Mouse (Mus musculus) midbrain, embryonic 11.5 days (tissue): ENCODE data around the gene Gm12166. TPM values are rescaled to one million over a fixed set of nuclear protein-coding genes. Genes with fewer than 3 reads are reported as not detected.
A peak's percentile ranks its signal among the peaks of the same experiment; 100 is the strongest.

Source experiments
- ATAC-seq: fragments of 200-750 bp; cut with Nextera tagmentation; 2 replicates; pipeline ENCODE4 v1.8.0; 2017; ENCODE audit warnings: moderate TSS enrichment, moderate library complexity; ENCODE audit not compliant: low FRiP score
- DNase-seq: peaks from one replicate; pipeline ENCODE4 v3.0.0; 2015; ENCODE audit warnings: low spot score; ENCODE audit errors: missing footprints
- H3K27ac ChIP-seq: fragments of 300-500 bp; sonication (generic); 2 replicates; pipeline ENCODE4 v1.5.1; 2014; ENCODE audit warnings: low read depth, low read length
- H3K27me3 ChIP-seq: fragments of 300-500 bp; sonication (generic); 2 replicates; pipeline ENCODE4 v1.6.1; 2014; ENCODE audit warnings: mild to moderate bottlenecking, low read length, moderate library complexity, mixed read lengths; ENCODE audit not compliant: control insufficient read depth, insufficient read depth
- H3K36me3 ChIP-seq: fragments of 300-500 bp; sonication (generic); 2 replicates; pipeline ENCODE4 v1.6.1; 2014; ENCODE audit warnings: mild to moderate bottlenecking, low read length, moderate library complexity, mixed read lengths; ENCODE audit not compliant: control insufficient read depth, insufficient read depth
- H3K4me1 ChIP-seq: fragments of 300-500 bp; sonication (generic); 2 replicates; pipeline ENCODE4 v1.6.1; 2014; ENCODE audit warnings: low read length; ENCODE audit not compliant: control insufficient read depth, insufficient read depth
- H3K4me2 ChIP-seq: fragments of 300-500 bp; sonication (generic); 2 replicates; pipeline ENCODE4 v1.6.1; 2014; ENCODE audit warnings: mild to moderate bottlenecking, moderate library complexity
- H3K4me3 ChIP-seq: fragments of 300-500 bp; sonication (generic); 2 replicates; pipeline ENCODE4 v1.5.1; 2014; ENCODE audit warnings: low read depth, low read length
- H3K9ac ChIP-seq: fragments of 300-500 bp; sonication (generic); 2 replicates; pipeline ENCODE4 v1.6.1; 2014; ENCODE audit warnings: low read length
- H3K9me3 ChIP-seq: fragments of 300-500 bp; sonication (generic); 2 replicates; pipeline ENCODE4 v1.6.1; 2016; ENCODE audit warnings: low read length; ENCODE audit not compliant: control insufficient read depth
- WGBS: fragments of 180-500 bp; shearing (Covaris S2); extraction: QIAGEN DNeasy Blood & Tissue Kit; methylation state at CpG from one replicate; pipeline ENCODE4 v1.1.7; 2014; 5-methylcytosine and 5-hydroxymethylcytosine counted together
- microRNA-seq: library from miRNA; unstranded; fragments of <30 nt; microRNA quantifications from one replicate; pipeline ENCODE4, GENCODE M21; 2017
- polyA plus RNA-seq: library from polyadenylated mRNA; unstranded; fragments of >200 nt; fragmentation: Nextera tagmentation; extraction: Ambion mirVana; gene quantifications from 2 replicates; pipeline ENCODE4 v1.2.1, GENCODE M21; 2014

The Gm12166 gene
- polyA plus RNA-seq, 1 experiment from 2014 or later: 2.5 TPM

- ATAC-seq: no peak
- no peaks in the 10 kb centered on the region for H3K9me3 ChIP-seq
- no peaks in the 10 kb centered on the region for H3K36me3 ChIP-seq
- H3K27ac ChIP-seq: no peak overlapping the region
- no peaks in the 10 kb centered on the region for H3K27me3 ChIP-seq
- H3K4me3 ChIP-seq: no peak overlapping the region
- peak; percentile 47 for DNase-seq
- no peak overlapping the region for H3K4me2 ChIP-seq
- no peak overlapping the region for H3K9ac ChIP-seq
- 83% methylated on average over 2 of the region's 2 CpGs for WGBS
- H3K4me1 ChIP-seq: no peaks in the 10 kb centered on the region
These were observed 22.6 kb downstream of the Gm12166 start for GRCm38 (mm10) chr11:46029485-46029884.

- no peaks in the 10 kb centered on the region for H3K9me3 ChIP-seq
- ATAC-seq (no peak), DNase-seq (peak; percentile 76)
- H3K9ac ChIP-seq: no peak overlapping the region
- no peak overlapping the region for H3K4me3 ChIP-seq
- no peaks in the 10 kb centered on the region for H3K27me3 ChIP-seq
- H3K27ac ChIP-seq: no peak overlapping the region
- WGBS: 84% methylated on average over 6 of the region's 6 CpGs
- no peak overlapping the region for H3K4me2 ChIP-seq
- no peaks in the 10 kb centered on the region for H3K36me3 ChIP-seq
- no peaks in the 10 kb centered on the region for H3K4me1 ChIP-seq
These were observed 23.9 kb downstream of the Gm12166 start for GRCm38 (mm10) chr11:46027952-46028814.

- H3K27me3 ChIP-seq: no peaks in the 10 kb centered on the region
- DNase-seq: no peak
- H3K36me3 ChIP-seq: no peaks in the 10 kb centered on the region
- H3K4me2 ChIP-seq: no peak overlapping the region
- 62% methylated on average over 7 of the region's 7 CpGs for WGBS
- H3K27ac ChIP-seq: no peak overlapping the region
- ATAC-seq: 0 out of 2 replicates have a peak, but pooled peaks have one; percentile 30
- H3K9me3 ChIP-seq: no peaks in the 10 kb centered on the region
- H3K4me3 ChIP-seq: no peak overlapping the region
- H3K4me1 ChIP-seq: no peaks in the 10 kb centered on the region
- no peak overlapping the region for H3K9ac ChIP-seq
These were observed 26.1 kb downstream of the Gm12166 start for GRCm38 (mm10) chr11:46025962-46026392.

GRCm38 (mm10) chr11:46022983-46023382 is 29.1 kb downstream of the Gm12166 start:
- Histone ChIP-seq H3K4me1 (no peaks in the 10 kb centered on the region), H3K4me3 (no peak overlapping the region), H3K4me2 (no peak overlapping the region), H3K9me3 (no peaks in the 10 kb centered on the region), H3K9ac (no peak overlapping the region), H3K36me3 (no peaks in the 10 kb centered on the region), H3K27ac (no peak overlapping the region), H3K27me3 (no peaks in the 10 kb centered on the region)
- WGBS: 85% methylated on average over 6 of the region's 6 CpGs
- no peak for ATAC-seq
- DNase-seq: no peak

- Histone ChIP-seq H3K9me3 (no peaks in the 10 kb centered on the region), H3K4me2 (no peak overlapping the region), H3K4me3 (no peak overlapping the region), H3K27me3 (no peaks in the 10 kb centered on the region), H3K36me3 (no peaks in the 10 kb centered on the region), H3K9ac (no peak overlapping the region), H3K27ac (no peak overlapping the region), H3K4me1 (no peaks in the 10 kb centered on the region)
- DNase-seq (no peak), ATAC-seq (no peak)
These were observed 30.3 kb downstream of the Gm12166 start for GRCm38 (mm10) chr11:46021850-46022249.

GRCm38 (mm10) chr11:46020246-46020645 is 31.9 kb downstream of the Gm12166 start:
- DNase-seq (no peak), ATAC-seq (no peak)
- WGBS: 74% methylated on average over 1 of the region's 1 CpGs
- no peak overlapping the region for H3K9ac ChIP-seq
- H3K4me3 ChIP-seq: no peak overlapping the region
- no peak overlapping the region for H3K27ac ChIP-seq
- no peaks in the 10 kb centered on the region for H3K36me3 ChIP-seq
- no peak overlapping the region for H3K4me2 ChIP-seq
- H3K9me3 ChIP-seq: no peaks in the 10 kb centered on the region
- no peaks in the 10 kb centered on the region for H3K27me3 ChIP-seq
- no peaks in the 10 kb centered on the region for H3K4me1 ChIP-seq

GRCm38 (mm10) chr11:46016061-46016460 is 36.1 kb downstream of the Gm12166 start:
- Histone ChIP-seq H3K27me3 (no peaks in the 10 kb centered on the region), H3K4me3 (no peak overlapping the region), H3K27ac (no peak overlapping the region), H3K36me3 (no peaks in the 10 kb centered on the region), H3K4me2 (no peak overlapping the region), H3K9me3 (no peaks in the 10 kb centered on the region), H3K4me1 (no peaks in the 10 kb centered on the region), H3K9ac (no peak overlapping the region)
- no peak for ATAC-seq
- peak; percentile 96 for DNase-seq
- 27% methylated on average over 6 of the region's 6 CpGs for WGBS

Small RNAs within 50 kb of the gene (microRNA-seq; reads per million reads assigned to microRNA genes)
- not detected for gene Mir8100

Other genes starting within 250 kb of the Gm12166 start
- 60.9 and 63.5 TPM in 2 replicates for gene Clint1, start 200.3 kb downstream of the Gm12166 start, polyA plus RNA-seq
- 10.8 and 13.0 TPM in 2 replicates for gene Lsm11, start 107.4 kb downstream of the Gm12166 start, polyA plus RNA-seq
- 14.6 and 14.7 TPM in 2 replicates for gene Thg1l, start 96.8 kb downstream of the Gm12166 start, polyA plus RNA-seq
- 0.18 and 0.21 TPM in 2 replicates for gene Sox30, start 72.0 kb downstream of the Gm12166 start, polyA plus RNA-seq
- 6.1 and 6.6 TPM in 2 replicates for gene Adam19, start 3.7 kb upstream of the Gm12166 start, polyA plus RNA-seq
- 1.0 and 1.4 TPM in 2 replicates for gene Nipal4, start 114.2 kb upstream of the Gm12166 start, polyA plus RNA-seq
- gene Fndc9, start 183.2 kb upstream of the Gm12166 start, polyA plus RNA-seq: 1.1 and 1.2 TPM in 2 replicates